ENCODE assay signal across 20 mouse cellular contexts in the genomic region with DNA sequence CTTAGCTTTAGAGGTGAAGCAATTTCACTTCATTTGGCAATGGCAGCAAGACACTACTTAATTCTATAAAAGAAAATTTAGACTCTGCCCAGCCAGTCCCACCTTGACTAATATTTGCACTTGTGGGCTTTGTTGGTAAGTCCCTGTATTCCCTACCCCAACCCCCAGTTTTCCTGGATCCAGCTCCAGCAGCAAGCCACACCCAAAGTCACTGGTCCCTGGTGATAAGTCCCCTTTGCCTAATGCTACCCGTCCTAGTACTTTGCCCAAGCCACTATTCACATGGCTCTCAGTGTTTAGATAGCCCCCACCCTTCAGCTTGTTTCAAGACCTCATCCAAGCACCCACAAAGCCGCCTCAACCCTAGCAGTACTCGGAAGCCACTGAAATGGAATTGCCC.
"Had no signal": no experiment of that assay in that cellular context is flagged by ENCODE, and none has a peak within 500 bp of the region (broad histone marks: within the 10 kb centered on the region; RNA-seq: fewer than 3 reads in every experiment).

No protein-coding gene starts in this region.

- DNase-seq: kidney, adult 18-20 months; kidney, adult 9 months; kidney, postnatal 14 days; layer of hippocampus, adult 9-11 months; lung, adult 18-20 months; lung, postnatal 10 days; lung, postnatal 36 days; thymus, adult 2 months; thymus, postnatal 14 days; thymus, postnatal 4 days had no signal

- H3K27ac ChIP-seq: hindbrain, postnatal 0 days; layer of hippocampus, adult 2 months; limb, embryonic 10.5 days; limb, embryonic 13.5 days; lung, embryonic 15.5 days; midbrain, embryonic 13.5 days; neural tube, embryonic 13.5 days had no signal

- H3K36me3 ChIP-seq: limb, embryonic 10.5 days; limb, embryonic 13.5 days; lung, embryonic 15.5 days; midbrain, embryonic 13.5 days; neural tube, embryonic 13.5 days had no signal

- H3K4me1 ChIP-seq: limb, embryonic 10.5 days; limb, embryonic 13.5 days; lung, embryonic 15.5 days; midbrain, embryonic 13.5 days; neural tube, embryonic 13.5 days had no signal

- H3K9me3 ChIP-seq: limb, embryonic 10.5 days; limb, embryonic 13.5 days; lung, embryonic 15.5 days; midbrain, embryonic 13.5 days; neural tube, embryonic 13.5 days had no signal

- H3K4me2 ChIP-seq: limb, embryonic 13.5 days; lung, embryonic 15.5 days; midbrain, embryonic 13.5 days; neural tube, embryonic 13.5 days had no signal

- H3K4me3 ChIP-seq: layer of hippocampus, adult 2 months; limb, embryonic 10.5 days; limb, embryonic 13.5 days; lung, embryonic 15.5 days; midbrain, embryonic 13.5 days; myocyte; neural tube, embryonic 13.5 days had no signal

- ATAC-seq: hindbrain, postnatal 0 days; inflammation-experienced regulatory T-cells, adult 6 months; midbrain, embryonic 13.5 days; midbrain, embryonic 16.5 days had no signal

- H3K27me3 ChIP-seq: limb, embryonic 13.5 days; lung, embryonic 15.5 days; midbrain, embryonic 13.5 days; neural tube, embryonic 13.5 days had no signal

- H3K9ac ChIP-seq: limb, embryonic 13.5 days; lung, embryonic 15.5 days; midbrain, embryonic 13.5 days; neural tube, embryonic 13.5 days had no signal
